Mouse (Mus musculus): Measurements from ENCODE around the gene Sh3bgr.

DNA sequence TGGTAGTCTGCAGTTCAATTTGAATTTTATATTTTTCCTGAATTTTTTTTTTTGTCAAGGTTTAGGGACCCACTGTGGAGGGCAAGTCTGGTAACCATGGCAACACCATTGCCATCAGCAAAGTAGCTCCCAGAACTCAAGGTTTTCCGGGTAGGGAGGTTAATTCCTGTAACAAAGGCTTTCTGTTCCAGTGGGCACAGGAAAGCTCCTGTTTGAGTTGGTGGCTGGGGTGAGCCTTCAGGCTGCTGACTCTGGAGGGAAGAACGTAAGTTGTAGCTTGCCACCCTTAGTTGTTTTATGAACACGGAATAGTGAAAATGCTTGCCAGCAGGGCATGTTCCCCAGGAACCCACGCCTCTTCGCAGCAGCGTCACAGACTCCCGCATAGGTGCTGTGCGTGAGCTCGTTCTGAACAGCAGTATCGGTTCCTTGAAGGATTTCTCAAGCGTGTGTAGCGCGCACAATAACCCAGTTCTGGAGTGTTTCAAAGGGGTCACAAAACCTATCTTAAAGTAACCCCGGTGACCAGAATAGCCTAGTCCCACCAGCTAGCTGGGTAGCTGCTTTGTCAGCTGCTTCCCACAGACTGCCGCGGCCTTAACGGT lies 35.2 kb downstream of the Sh3bgr start, which contains the start of gene B3galt5:
- no peak for TF ChIP-seq POLR2A (IDR thresholded peaks at IDR 0.05; ENCODE audit: control insufficient read depth, low read depth, low read length)
- TF ChIP-seq CTCF (IDR thresholded peaks at IDR 0.05; ENCODE audit: control insufficient read depth, insufficient read depth, insufficient replicate concordance, low read depth, low read length) = no peak

Measured in testis, adult 2 months (tissue).